Mouse (Mus musculus) neural tube, embryonic 11.5 days (tissue): ENCODE measurements around the gene Gm3667. TPM values are rescaled to one million over a fixed set of nuclear protein-coding genes. Genes with fewer than 3 reads are reported as not detected.
"Not testable (repeated sequence)": the region's sequence is repeated elsewhere in the genome, so short reads cannot be mapped to it uniquely, and the experiment has no call there.

Experiments
- ATAC-seq: fragments of 200-750 bp; cut with Nextera tagmentation; 2 replicates; pipeline ENCODE4 v1.8.0; 2017; ENCODE audit warnings: moderate number of reproducible peaks, mild to moderate bottlenecking, moderate TSS enrichment, moderate library complexity; ENCODE audit not compliant: insufficient read depth, low FRiP score, low TSS enrichment
- DNase-seq: peaks from one replicate; pipeline ENCODE4 v3.0.0-alpha.2; 2015; ENCODE audit warnings: low spot score
- H3K27ac ChIP-seq: fragments of 300-500 bp; sonication (generic); 2 replicates; pipeline ENCODE4 v1.5.1; 2014; ENCODE audit warnings: low read depth, mild to moderate bottlenecking, low read length
- H3K27me3 ChIP-seq: fragments of 300-500 bp; sonication (generic); 2 replicates; pipeline ENCODE4 v1.6.1; 2014; ENCODE audit warnings: mild to moderate bottlenecking, low read length, mixed read lengths; ENCODE audit not compliant: control insufficient read depth, insufficient read depth
- H3K36me3 ChIP-seq: fragments of 300-500 bp; sonication (generic); 2 replicates; pipeline ENCODE4 v1.6.1; 2014; ENCODE audit warnings: mild to moderate bottlenecking, low read length, moderate library complexity, mixed read lengths; ENCODE audit not compliant: control insufficient read depth, insufficient read depth
- H3K4me1 ChIP-seq: fragments of 300-500 bp; sonication (generic); 2 replicates; pipeline ENCODE4 v1.6.1; 2014; ENCODE audit warnings: low read length, mixed read lengths; ENCODE audit not compliant: control insufficient read depth, insufficient read depth
- H3K4me2 ChIP-seq: fragments of 300-500 bp; sonication (generic); 2 replicates; pipeline ENCODE4 v1.6.1; 2014; ENCODE audit warnings: low read depth, mild to moderate bottlenecking, moderate library complexity
- H3K4me3 ChIP-seq: fragments of 300-500 bp; sonication (generic); 2 replicates; pipeline ENCODE4 v1.5.1; 2014; ENCODE audit warnings: low read depth, low read length
- H3K9ac ChIP-seq: fragments of 300-500 bp; sonication (generic); 2 replicates; pipeline ENCODE4 v1.6.1; 2014; ENCODE audit warnings: mild to moderate bottlenecking, low read length
- H3K9me3 ChIP-seq: fragments of 300-500 bp; sonication (generic); 2 replicates; pipeline ENCODE4 v1.6.1; 2016; ENCODE audit warnings: low read length; ENCODE audit not compliant: control insufficient read depth
- WGBS: fragments of 180-500 bp; shearing (Covaris S2); extraction: QIAGEN DNeasy Blood & Tissue Kit; methylation state at CpG from one replicate; pipeline ENCODE4 v1.1.7; 2014; 5-methylcytosine and 5-hydroxymethylcytosine counted together
- polyA plus RNA-seq: library from polyadenylated mRNA; unstranded; fragments of >200 nt; fragmentation: Nextera tagmentation; extraction: Ambion mirVana; gene quantifications from 2 replicates; pipeline ENCODE4 v1.2.1, GENCODE M21; 2014

Gm3667 gene
- polyA plus RNA-seq = 1.8 and 2.1 TPM in 2 replicates

DNA sequence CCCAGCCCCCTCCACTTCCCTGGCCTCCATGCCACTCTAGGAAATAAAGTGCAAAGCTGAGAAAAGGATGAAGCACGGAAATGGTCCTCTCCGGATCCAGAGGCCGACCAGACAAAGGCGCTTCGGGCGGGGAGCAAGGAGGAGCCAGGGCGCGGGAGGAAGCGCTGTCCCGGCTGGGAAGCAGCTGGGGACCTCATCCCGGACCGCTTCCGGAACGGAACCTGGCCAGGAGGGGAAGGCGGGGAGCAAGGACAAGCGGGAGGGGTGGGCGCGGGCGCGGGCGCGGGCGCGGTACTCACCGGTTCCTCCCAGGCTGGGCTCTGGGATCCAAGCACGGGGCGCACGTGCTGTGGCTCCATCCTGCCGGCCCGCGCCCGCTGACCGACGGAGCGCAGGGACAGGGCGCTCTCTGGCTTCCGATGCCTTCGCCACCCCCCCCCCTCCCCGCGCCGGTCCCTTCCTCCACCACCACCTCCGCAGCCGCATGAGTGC lies at the start of gene Gm3667:
Gm3667 (minus strand) TSS at position 442 of the 492 bp plus-strand sequence.
- not testable (repeated sequence) for ATAC-seq, H3K9ac ChIP-seq, H3K27ac ChIP-seq, H3K4me1 ChIP-seq, H3K27me3 ChIP-seq, H3K9me3 ChIP-seq, H3K36me3 ChIP-seq
- Histone ChIP-seq H3K4me2 (peak within 1 kb of the TSS; percentile 40), H3K4me3 (peak within 1 kb of the TSS; percentile 33)
- DNase-seq = peak; percentile 9
- 0% methylated on average over 16 of the region's 43 CpGs for WGBS

GRCm38 (mm10) chr14:6899881-6900280 lies 10.1 kb upstream of the Gm3667 start:
- H3K27ac ChIP-seq, ATAC-seq, H3K27me3 ChIP-seq, H3K4me1 ChIP-seq, H3K9ac ChIP-seq, H3K4me2 ChIP-seq, H3K4me3 ChIP-seq, H3K9me3 ChIP-seq, DNase-seq, H3K36me3 ChIP-seq: not testable (repeated sequence)
- 97% methylated on average over 16 of the region's 24 CpGs for WGBS

GRCm38 (mm10) chr14:6888811-6889210 lies 951 bp downstream of the Gm3667 start:
- not testable (repeated sequence) for H3K4me1 ChIP-seq, H3K36me3 ChIP-seq, H3K27ac ChIP-seq, DNase-seq, H3K9ac ChIP-seq, H3K9me3 ChIP-seq, H3K4me3 ChIP-seq, H3K27me3 ChIP-seq, ATAC-seq
- 29% methylated on average over 2 of the region's 5 CpGs for WGBS
- peak overlapping the region; percentile 40; the same call in 1 of the 2 replicates for H3K4me2 ChIP-seq

GRCm38 (mm10) chr14:6840211-6840610 lies 49.6 kb downstream of the Gm3667 start, which contains the start of gene Gm3642:
Gene Gm3642 (minus strand): TSS chr14:6840311.
- H3K4me1 ChIP-seq, H3K9ac ChIP-seq, H3K9me3 ChIP-seq, H3K27me3 ChIP-seq, H3K27ac ChIP-seq, H3K4me2 ChIP-seq, ATAC-seq, H3K36me3 ChIP-seq, H3K4me3 ChIP-seq, DNase-seq: not testable (repeated sequence)
- WGBS = no CpG with 5 or more reads among the region's 3 CpGs

- not testable (repeated sequence) for H3K9me3 ChIP-seq, H3K27ac ChIP-seq, ATAC-seq, DNase-seq, H3K4me1 ChIP-seq, H3K9ac ChIP-seq, H3K4me2 ChIP-seq, H3K27me3 ChIP-seq, H3K4me3 ChIP-seq, H3K36me3 ChIP-seq
- WGBS = 96% methylated on average over 3 of the region's 3 CpGs
These were observed 66.5 kb downstream of the Gm3667 start for GRCm38 (mm10) chr14:6823297-6823696.

Other genes starting within 250 kb of the Gm3667 start
- not detected in 2 replicates for gene Gm10251, start 205.8 kb downstream of the Gm3667 start, polyA plus RNA-seq
- not detected in 2 replicates for gene Gm8050, start 169.7 kb downstream of the Gm3667 start, polyA plus RNA-seq
- gene Gm3636, start 147.6 kb downstream of the Gm3667 start, polyA plus RNA-seq = 6.2 and 7.7 TPM in 2 replicates
- gene Gm8362, start 115.6 kb downstream of the Gm3667 start, polyA plus RNA-seq = not detected in 2 replicates
- gene Gm3642, start 49.7 kb downstream of the Gm3667 start, polyA plus RNA-seq = not detected in 2 replicates
- gene Gm6356, start 83.9 kb upstream of the Gm3667 start, polyA plus RNA-seq = not detected in 2 replicates
- 0.76 and 0.96 TPM in 2 replicates for gene Gm10406, start 137.5 kb upstream of the Gm3667 start, polyA plus RNA-seq
- gene Gm3685, start 155.0 kb upstream of the Gm3667 start, polyA plus RNA-seq = not detected in 2 replicates
- gene Gm3696, start 210.7 kb upstream of the Gm3667 start, polyA plus RNA-seq = 2.2 and 4.1 TPM in 2 replicates
- not detected in 2 replicates for gene Gm6676, start 235.4 kb upstream of the Gm3667 start, polyA plus RNA-seq